Mouse (Mus musculus): ENCODE results near the gene Grk2. TPM values are rescaled to one million over a fixed set of nuclear protein-coding genes. Genes with fewer than 3 reads are reported as not detected.
A peak's percentile ranks its signal among the peaks of the same experiment; 100 is the strongest.

Grk2 gene
- polyA plus RNA-seq, 1 experiment from 2014 or later, result 19.6 TPM

GRCm38 (mm10) chr19:4321622-4322021, 15.6 kb upstream of the Grk2 start:
- Histone ChIP-seq H3K27ac (no peak overlapping the region), H3K9ac (no peak overlapping the region), H3K36me3 (peaks cover 99% of the 10 kb centered on the region), H3K4me1 (replicated peaks) (no peaks in the 10 kb centered on the region), H3K27me3 (no peaks in the 10 kb centered on the region), H3K9me3 (no peaks in the 10 kb centered on the region), H3K4me2 (no peak overlapping the region), H3K4me3 (no peak overlapping the region)
- 92% methylated on average over 1 of the region's 1 CpGs for WGBS
- ATAC-seq (ENCODE audit: low FRiP score), result no peak

- 88% methylated on average over 4 of the region's 4 CpGs for WGBS
- no peak overlapping the region for H3K27ac ChIP-seq
- peaks cover 85% of the 10 kb centered on the region for H3K36me3 ChIP-seq
- no peaks in the 10 kb centered on the region for H3K27me3 ChIP-seq
- H3K4me1 ChIP-seq (replicated peaks), result no peaks in the 10 kb centered on the region
- no peak for ATAC-seq (ENCODE audit: low FRiP score)
- H3K4me2 ChIP-seq, result no peak overlapping the region
- H3K4me3 ChIP-seq, result no peak overlapping the region
- H3K9ac ChIP-seq, result no peak overlapping the region
- no peaks in the 10 kb centered on the region for H3K9me3 ChIP-seq
Measured at GRCm38 (mm10) chr19:4319272-4319671, 13.2 kb upstream of the Grk2 start.

GRCm38 (mm10) chr19:4317181-4317580, 11.2 kb upstream of the Grk2 start:
- no peak overlapping the region for H3K4me3 ChIP-seq
- ATAC-seq (ENCODE audit: low FRiP score), result no peak
- H3K27me3 ChIP-seq, result no peaks in the 10 kb centered on the region
- no peak overlapping the region for H3K27ac ChIP-seq
- peaks cover 77% of the 10 kb centered on the region for H3K36me3 ChIP-seq
- 87% methylated on average over 3 of the region's 3 CpGs for WGBS
- no peak overlapping the region for H3K9ac ChIP-seq
- H3K4me2 ChIP-seq, result no peak overlapping the region
- H3K4me1 ChIP-seq (replicated peaks), result no peaks in the 10 kb centered on the region
- H3K9me3 ChIP-seq, result no peaks in the 10 kb centered on the region

GRCm38 (mm10) chr19:4315223-4315944, 9.4 kb upstream of the Grk2 start:
- Histone ChIP-seq H3K27ac (no peak overlapping the region), H3K9ac (no peak overlapping the region), H3K27me3 (no peaks in the 10 kb centered on the region), H3K4me3 (no peak overlapping the region), H3K4me1 (replicated peaks) (no peaks in the 10 kb centered on the region), H3K9me3 (no peaks in the 10 kb centered on the region), H3K4me2 (no peak overlapping the region), H3K36me3 (peaks cover 59% of the 10 kb centered on the region)
- ATAC-seq (ENCODE audit: low FRiP score), result no peak
- WGBS, result 84% methylated on average over 6 of the region's 6 CpGs

- Histone ChIP-seq H3K27me3 (no peaks in the 10 kb centered on the region), H3K4me1 (replicated peaks) (peaks cover 16% of the 10 kb centered on the region), H3K4me2 (no peak overlapping the region), H3K36me3 (peaks cover 11% of the 10 kb centered on the region), H3K27ac (no peak overlapping the region), H3K4me3 (no peak overlapping the region), H3K9me3 (no peaks in the 10 kb centered on the region), H3K9ac (no peak overlapping the region)
- ATAC-seq (ENCODE audit: low FRiP score), result peak; percentile 44; the same call in 1 of the 2 replicates
Measured at GRCm38 (mm10) chr19:4309776-4310185, 3.8 kb upstream of the Grk2 start.

- no peak overlapping the region for H3K4me2 ChIP-seq
- H3K36me3 ChIP-seq, result peaks cover 11% of the 10 kb centered on the region
- H3K4me1 ChIP-seq (replicated peaks), result peaks cover 21% of the 10 kb centered on the region
- 95% methylated on average over 4 of the region's 4 CpGs for WGBS
- no peak overlapping the region for H3K27ac ChIP-seq
- H3K9ac ChIP-seq, result no peak overlapping the region
- H3K9me3 ChIP-seq, result no peaks in the 10 kb centered on the region
- no peak overlapping the region for H3K4me3 ChIP-seq
- ATAC-seq (ENCODE audit: low FRiP score), result no peak
- no peaks in the 10 kb centered on the region for H3K27me3 ChIP-seq
Measured at GRCm38 (mm10) chr19:4309302-4309701, 3.3 kb upstream of the Grk2 start.

- under 1% methylated on average over 64 of the region's 68 CpGs for WGBS
- Histone ChIP-seq H3K27ac (peak overlapping the region; percentile 84), H3K4me3 (peak overlapping the region; percentile 98), H3K9me3 (no peaks in the 10 kb centered on the region), H3K4me1 (replicated peaks) (peaks cover 57% of the 10 kb centered on the region), H3K36me3 (no peaks in the 10 kb centered on the region), H3K4me2 (peak overlapping the region; percentile 91), H3K27me3 (no peaks in the 10 kb centered on the region), H3K9ac (peak overlapping the region; percentile 99)
- peak; percentile 37 for ATAC-seq (ENCODE audit: low FRiP score)
Measured at GRCm38 (mm10) chr19:4305491-4306189, 382 bp downstream of the Grk2 start.

GRCm38 (mm10) chr19:4304871-4305321, 1.1 kb downstream of the Grk2 start:
- H3K36me3 ChIP-seq, result no peaks in the 10 kb centered on the region
- no peaks in the 10 kb centered on the region for H3K9me3 ChIP-seq
- no peaks in the 10 kb centered on the region for H3K27me3 ChIP-seq
- peak overlapping the region; percentile 91 for H3K4me2 ChIP-seq
- peaks cover 65% of the 10 kb centered on the region for H3K4me1 ChIP-seq (replicated peaks)
- ATAC-seq (ENCODE audit: low FRiP score), result no peak
- peak overlapping the region; percentile 99 for H3K9ac ChIP-seq
- WGBS, result 68% methylated on average over 4 of the region's 4 CpGs
- peak overlapping the region; percentile 98 for H3K4me3 ChIP-seq
- H3K27ac ChIP-seq, result no peak overlapping the region

- Histone ChIP-seq H3K9ac (peak overlapping the region; percentile 99; the same call in 1 of the 2 replicates), H3K27me3 (no peaks in the 10 kb centered on the region), H3K9me3 (no peaks in the 10 kb centered on the region), H3K27ac (no peak overlapping the region), H3K4me2 (peak overlapping the region; percentile 91), H3K4me1 (replicated peaks) (peaks cover 69% of the 10 kb centered on the region), H3K4me3 (peak overlapping the region; percentile 98), H3K36me3 (no peaks in the 10 kb centered on the region)
- WGBS, result 72% methylated on average over 5 of the region's 5 CpGs
- no peak for ATAC-seq (ENCODE audit: low FRiP score)
Measured at GRCm38 (mm10) chr19:4304251-4304821, 1.7 kb downstream of the Grk2 start.

- 94% methylated on average over 5 of the region's 5 CpGs for WGBS
- Histone ChIP-seq H3K4me1 (replicated peaks) (peaks cover 72% of the 10 kb centered on the region), H3K9ac (peak overlapping the region; percentile 63; the same call in 1 of the 2 replicates), H3K4me2 (peak overlapping the region; percentile 91), H3K27me3 (no peaks in the 10 kb centered on the region), H3K36me3 (no peaks in the 10 kb centered on the region), H3K9me3 (no peaks in the 10 kb centered on the region), H3K4me3 (no peak overlapping the region), H3K27ac (no peak overlapping the region)
- ATAC-seq (ENCODE audit: low FRiP score), result no peak
Measured at GRCm38 (mm10) chr19:4303640-4303995, 2.4 kb downstream of the Grk2 start.

- Histone ChIP-seq H3K4me1 (replicated peaks) (peaks cover 72% of the 10 kb centered on the region), H3K9me3 (no peaks in the 10 kb centered on the region), H3K4me2 (peak overlapping the region; percentile 91), H3K36me3 (peaks cover 3% of the 10 kb centered on the region; the same call in 1 of the 2 replicates), H3K27ac (peak overlapping the region; percentile 86), H3K27me3 (no peaks in the 10 kb centered on the region), H3K4me3 (0 out of 2 replicates have a peak overlapping the region, but pooled peaks have one; percentile 8), H3K9ac (peak overlapping the region; percentile 63)
- no peak for ATAC-seq (ENCODE audit: low FRiP score)
- WGBS, result 73% methylated on average over 7 of the region's 7 CpGs
Measured at GRCm38 (mm10) chr19:4302936-4303639, 2.9 kb downstream of the Grk2 start.
